Mouse (Mus musculus) ES-CJ7 (cell line): ENCODE measurements around the gene Slc6a2.

Source experiments
- DNase-seq: peaks from one replicate; pipeline ENCODE4 v3.0.0; 2011; ENCODE audit warnings: low read depth, low spot score

Slc6a2 gene

GRCm38 (mm10) chr8:92959779-92960178 lies at the start of gene Slc6a2:
TSS of gene Slc6a2 (plus strand) at chr8:92960079.
- no peak for DNase-seq

- no peak for DNase-seq
These were observed 48.4 kb upstream of the Slc6a2 start for GRCm38 (mm10) chr8:92911477-92911876.

GRCm38 (mm10) chr8:92913396-92913795 lies 46.5 kb upstream of the Slc6a2 start:
- no peak for DNase-seq

GRCm38 (mm10) chr8:92916082-92916481 lies 43.8 kb upstream of the Slc6a2 start:
- no peak for DNase-seq

- DNase-seq, result no peak
These were observed 38.1 kb upstream of the Slc6a2 start for GRCm38 (mm10) chr8:92921768-92922167.

- DNase-seq, result no peak
These were observed 30.9 kb upstream of the Slc6a2 start for GRCm38 (mm10) chr8:92928986-92929385.

GRCm38 (mm10) chr8:92938056-92938455 lies 21.8 kb upstream of the Slc6a2 start:
- no peak for DNase-seq

- no peak for DNase-seq
These were observed 10.8 kb upstream of the Slc6a2 start for GRCm38 (mm10) chr8:92949071-92949470.

- DNase-seq, result no peak
These were observed 9.1 kb upstream of the Slc6a2 start for GRCm38 (mm10) chr8:92950639-92951371.

- DNase-seq, result no peak
These were observed 5.8 kb upstream of the Slc6a2 start for GRCm38 (mm10) chr8:92954044-92954443.

GRCm38 (mm10) chr8:92960451-92960911 lies 602 bp downstream of the Slc6a2 start:
- peak; percentile 16 for DNase-seq

- DNase-seq, result peak; percentile 48
These were observed 1.2 kb downstream of the Slc6a2 start for GRCm38 (mm10) chr8:92961088-92961487.

GRCm38 (mm10) chr8:92964556-92964955 lies 4.7 kb downstream of the Slc6a2 start:
- DNase-seq, result no peak

GRCm38 (mm10) chr8:92972949-92973348 lies 13.1 kb downstream of the Slc6a2 start:
- DNase-seq, result no peak

- no peak for DNase-seq
These were observed 16.8 kb downstream of the Slc6a2 start for GRCm38 (mm10) chr8:92976656-92977055.

GRCm38 (mm10) chr8:92982491-92982890 lies 22.6 kb downstream of the Slc6a2 start:
- DNase-seq, result no peak

- no peak for DNase-seq
These were observed 24.5 kb downstream of the Slc6a2 start for GRCm38 (mm10) chr8:92984376-92984775.

- peak; percentile 51 for DNase-seq
These were observed 37.0 kb downstream of the Slc6a2 start for GRCm38 (mm10) chr8:92996840-92997239.

- peak; percentile 72 for DNase-seq
These were observed 38.7 kb downstream of the Slc6a2 start for GRCm38 (mm10) chr8:92998600-92998999.

GRCm38 (mm10) chr8:93010286-93010685 lies 50.4 kb downstream of the Slc6a2 start:
- DNase-seq, result peak; percentile 71

GRCm38 (mm10) chr8:93011439-93011838 lies 51.6 kb downstream of the Slc6a2 start:
- peak; percentile 66 for DNase-seq

GRCm38 (mm10) chr8:93012226-93012625 lies 52.3 kb downstream of the Slc6a2 start:
- no peak for DNase-seq

- DNase-seq, result no peak
These were observed 54.4 kb downstream of the Slc6a2 start for GRCm38 (mm10) chr8:93014300-93014699.

GRCm38 (mm10) chr8:93021738-93022137 lies 61.9 kb downstream of the Slc6a2 start:
- DNase-seq, result peak; percentile 38
